Mouse (Mus musculus) heart, postnatal 0 days (tissue): ENCODE data around the gene Abhd14b. TPM values are rescaled to one million over a fixed set of nuclear protein-coding genes. Genes with fewer than 3 reads are reported as not detected.

Experiments used
- ATAC-seq: fragments of 200-750 bp; cut with Nextera tagmentation; 2 replicates; pipeline ENCODE4 v1.8.0; 2017; ENCODE audit warnings: low read depth, moderate number of reproducible peaks, moderate library complexity; ENCODE audit not compliant: insufficient read depth
- DNase-seq: peaks from one replicate; pipeline ENCODE4 v3.0.0-alpha.2; 2016; ENCODE audit warnings: low spot score
- H3K27ac ChIP-seq: fragments of 300-500 bp; sonication (generic); 2 replicates; pipeline ENCODE4 v1.5.1; 2014; ENCODE audit warnings: low read depth, mild to moderate bottlenecking
- H3K27me3 ChIP-seq: fragments of 300-500 bp; sonication (generic); 2 replicates; pipeline ENCODE4 v1.6.1; 2014; ENCODE audit warnings: low read length, mixed read lengths; ENCODE audit not compliant: control insufficient read depth, insufficient read depth
- H3K36me3 ChIP-seq: fragments of 300-500 bp; sonication (generic); replicated peaks from 2 replicates; pipeline ENCODE4 v1.6.1; 2014; ENCODE audit warnings: low read length, mixed read lengths; ENCODE audit not compliant: control insufficient read depth, insufficient read depth
- H3K4me1 ChIP-seq: fragments of 300-500 bp; sonication (generic); 2 replicates; pipeline ENCODE4 v1.6.1; 2014; ENCODE audit warnings: antibody characterized with exemption; ENCODE audit not compliant: control insufficient read depth, insufficient read depth
- H3K4me2 ChIP-seq: fragments of 300-500 bp; sonication (generic); 2 replicates; pipeline ENCODE4 v1.6.1; 2014; ENCODE audit warnings: low read depth, mild to moderate bottlenecking, low read length, moderate library complexity
- H3K4me3 ChIP-seq: fragments of 300-500 bp; sonication (generic); 2 replicates; pipeline ENCODE4 v1.5.1; 2014; ENCODE audit warnings: low read depth, low read length
- H3K9ac ChIP-seq: fragments of 300-500 bp; sonication (generic); replicated peaks from 2 replicates; pipeline ENCODE4 v1.6.1; 2014; ENCODE audit warnings: low read depth, low read length, mixed read lengths
- H3K9me3 ChIP-seq: fragments of 300-500 bp; sonication (generic); replicated peaks from 2 replicates; pipeline ENCODE4 v1.6.1; 2016; ENCODE audit warnings: low read length; ENCODE audit not compliant: control insufficient read depth
- CTCF ChIP-seq: IDR thresholded peaks from 2 replicates; pipeline ENCODE4 v1.5.1; 2016; ENCODE audit warnings: antibody characterized with exemption, control low read depth, low read depth
- EP300 ChIP-seq: IDR thresholded peaks from 2 replicates; pipeline ENCODE4 v1.6.1; 2016; ENCODE audit warnings: antibody characterized with exemption, low read depth
- whole genome bisulfite sequencing: fragments of 180-500 bp; shearing (Covaris S2); extraction: QIAGEN DNeasy Blood & Tissue Kit; methylation state at CpG from one replicate; pipeline ENCODE4 v1.1.7; 2014; 5-methylcytosine and 5-hydroxymethylcytosine counted together
- polyA plus RNA-seq: library from polyadenylated mRNA; unstranded; fragments of >200 nt; fragmentation: Nextera tagmentation; extraction: Ambion mirVana; gene quantifications from 2 replicates; pipeline ENCODE4 v1.2.1, GENCODE M21; 2015
- total RNA-seq: library from RNA; depleted of rRNA; stranded (reverse); fragments of >200 nt; gene quantifications from 2 replicates; pipeline ENCODE4 v1.2.3, GENCODE M21; 2014; ENCODE audit warnings: low replicate concordance

Gene Abhd14b
- total and polyA plus RNA-seq, 2 experiments from 2014 or later = 5.3 to 46.8 TPM

DNA sequence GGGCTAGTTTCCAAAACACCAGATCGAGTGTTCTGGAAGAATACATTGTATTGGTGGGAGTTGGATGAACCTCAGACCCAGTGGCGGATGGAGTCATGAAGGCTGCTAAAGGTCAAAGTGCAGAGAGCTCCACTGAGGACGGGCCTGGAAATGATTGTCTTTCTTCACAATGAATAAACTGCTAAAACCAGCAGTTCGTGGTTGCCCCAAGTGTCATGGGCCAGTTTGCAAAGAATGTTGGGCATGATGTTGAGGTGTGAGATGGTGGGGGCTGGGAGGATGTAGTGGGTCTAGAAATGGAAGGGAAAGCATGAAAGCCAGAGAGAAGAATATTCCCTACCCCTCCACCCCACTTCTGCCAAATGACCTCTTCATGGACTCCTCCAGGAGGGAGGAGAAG is 2.4 kb upstream of the Abhd14b start:
- H3K9ac ChIP-seq = no peak overlapping the region
- no peak overlapping the region for H3K4me3 ChIP-seq
- 0 out of 2 replicates have a peak, but pooled peaks cover 3% of the 10 kb centered on the region for H3K36me3 ChIP-seq
- H3K27me3 ChIP-seq = no peaks in the 10 kb centered on the region
- ATAC-seq (no peak), DNase-seq (no peak)
- H3K9me3 ChIP-seq = no peaks in the 10 kb centered on the region
- no peak overlapping the region for H3K4me2 ChIP-seq
- WGBS = 72% methylated on average over 4 of the region's 4 CpGs
- no peak for TF ChIP-seq CTCF
- no peak for TF ChIP-seq EP300
- H3K27ac ChIP-seq = no peak overlapping the region
- H3K4me1 ChIP-seq = peaks cover 13% of the 10 kb centered on the region

DNA sequence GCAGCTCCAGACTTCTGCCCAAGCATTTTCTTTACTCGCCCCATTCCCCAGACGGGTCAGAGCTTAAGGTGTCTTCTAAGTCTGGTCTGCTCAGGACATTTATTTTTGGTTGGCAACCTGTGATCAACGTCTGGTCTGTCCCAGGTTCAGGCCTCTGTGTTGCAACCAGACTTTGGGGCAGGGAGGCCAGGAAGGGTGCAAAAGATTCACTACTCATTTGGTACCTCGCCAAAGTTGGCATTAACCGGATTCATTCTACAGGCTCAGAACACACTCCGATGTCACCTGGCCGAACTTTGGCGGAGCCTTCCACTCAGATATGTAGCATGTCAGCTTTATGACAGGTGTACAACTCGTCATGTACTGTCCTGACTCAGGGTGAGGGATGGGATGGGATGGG is 692 bp downstream of the Abhd14b start:
- no peaks in the 10 kb centered on the region for H3K27me3 ChIP-seq
- peaks cover 31% of the 10 kb centered on the region for H3K4me1 ChIP-seq
- H3K4me3 ChIP-seq = peak overlapping the region; percentile 60
- no peak for DNase-seq
- H3K9me3 ChIP-seq = no peaks in the 10 kb centered on the region
- H3K4me2 ChIP-seq = peak overlapping the region; percentile 92
- TF ChIP-seq EP300 = no peak
- no peaks in the 10 kb centered on the region for H3K36me3 ChIP-seq
- peak overlapping the region; percentile 84 for H3K27ac ChIP-seq
- peak overlapping the region; percentile 61; the same call in 1 of the 2 replicates for H3K9ac ChIP-seq
- WGBS = 31% methylated on average over 9 of the region's 9 CpGs
- no peak for ATAC-seq

DNA sequence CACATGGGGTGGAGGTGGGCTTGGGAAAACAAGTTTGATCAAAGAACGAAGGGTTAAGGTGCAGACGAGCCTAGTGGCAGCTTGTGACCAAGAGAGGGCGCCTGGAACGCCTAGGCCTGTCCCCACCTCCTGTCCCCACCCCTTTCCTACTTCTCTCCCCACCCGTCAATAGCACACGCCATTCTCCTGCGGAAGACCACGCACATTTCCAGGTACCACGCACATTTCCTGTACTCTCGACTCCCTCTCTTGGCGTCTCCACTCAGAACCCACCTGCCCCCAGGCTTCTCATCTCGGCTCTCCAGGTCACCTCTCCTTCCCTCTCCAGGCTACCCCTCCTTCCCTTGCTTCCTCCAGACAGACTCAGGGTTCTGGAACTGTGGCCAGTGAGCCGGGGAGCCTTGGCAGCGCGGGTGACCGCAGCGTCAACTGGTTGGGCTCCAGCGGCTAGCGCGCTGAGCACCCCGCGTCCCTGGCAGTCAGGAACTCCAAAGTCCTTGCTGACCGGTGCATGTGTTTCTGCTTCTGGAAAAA is 1.3 kb downstream of the Abhd14b start:
- no peaks in the 10 kb centered on the region for H3K27me3 ChIP-seq
- peak overlapping the region; percentile 84 for H3K27ac ChIP-seq
- no peaks in the 10 kb centered on the region for H3K9me3 ChIP-seq
- peak overlapping the region; percentile 92 for H3K4me2 ChIP-seq
- H3K36me3 ChIP-seq = no peaks in the 10 kb centered on the region
- peak overlapping the region; percentile 60 for H3K4me3 ChIP-seq
- H3K9ac ChIP-seq = peak overlapping the region; percentile 61
- WGBS = under 1% methylated on average over 23 of the region's 23 CpGs
- H3K4me1 ChIP-seq = peaks cover 35% of the 10 kb centered on the region
- ATAC-seq (peak; percentile 62), DNase-seq (peak; percentile 94)
- TF ChIP-seq EP300 = no peak
- TF ChIP-seq CTCF = peak; percentile 53

DNA sequence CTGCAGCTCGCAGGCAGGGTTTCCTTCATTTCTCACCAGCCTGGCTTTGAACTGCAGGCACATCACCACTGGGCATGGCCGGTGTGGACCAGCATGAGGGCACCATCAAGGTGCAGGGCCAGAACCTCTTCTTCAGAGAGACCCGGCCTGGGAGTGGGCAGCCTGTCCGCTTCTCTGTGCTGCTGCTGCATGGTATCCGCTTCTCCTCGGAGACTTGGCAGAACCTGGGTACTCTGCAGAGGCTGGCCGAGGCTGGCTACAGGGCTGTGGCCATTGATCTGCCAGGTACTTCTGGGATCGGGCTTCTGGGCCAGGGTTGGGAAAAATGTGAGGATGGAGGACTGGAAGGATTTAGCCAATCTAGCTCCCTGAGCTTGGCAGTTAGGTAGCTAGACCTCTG is 2.7 kb downstream of the Abhd14b start:
- Histone ChIP-seq H3K27me3 (no peaks in the 10 kb centered on the region), H3K9ac (no peak overlapping the region), H3K36me3 (no peaks in the 10 kb centered on the region), H3K9me3 (no peaks in the 10 kb centered on the region), H3K4me1 (peaks cover 45% of the 10 kb centered on the region), H3K4me2 (no peak overlapping the region), H3K27ac (no peak overlapping the region), H3K4me3 (no peak overlapping the region)
- DNase-seq (no peak), ATAC-seq (no peak)
- 93% methylated on average over 8 of the region's 8 CpGs for WGBS
- TF ChIP-seq CTCF (no peak), EP300 (no peak)

DNA sequence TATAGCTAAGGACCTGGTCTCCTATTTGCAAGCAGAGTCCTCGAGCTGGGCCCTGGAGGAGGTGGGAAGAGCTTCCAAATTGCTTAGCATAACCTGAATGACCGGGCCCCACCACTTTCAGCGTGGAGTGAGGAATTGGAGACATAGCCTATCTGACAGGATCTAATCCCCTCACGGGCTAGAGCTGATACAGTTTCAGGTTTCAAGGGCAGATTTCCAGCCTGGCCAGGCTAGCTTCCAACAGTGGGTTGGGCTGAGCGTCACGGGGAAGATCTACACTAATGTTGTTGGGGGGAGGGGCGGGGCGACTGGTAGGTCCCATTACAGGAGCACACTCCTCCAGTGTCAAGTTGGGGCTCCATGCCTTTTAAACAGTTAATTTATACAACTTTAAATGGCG is 3.4 kb downstream of the Abhd14b start:
- ATAC-seq = no peak
- H3K9ac ChIP-seq = no peak overlapping the region
- no peaks in the 10 kb centered on the region for H3K36me3 ChIP-seq
- 17% methylated on average over 9 of the region's 9 CpGs for WGBS
- no peaks in the 10 kb centered on the region for H3K9me3 ChIP-seq
- no peak overlapping the region for H3K27ac ChIP-seq
- no peak for TF ChIP-seq CTCF
- no peak for TF ChIP-seq EP300
- H3K4me2 ChIP-seq = 0 out of 2 replicates have a peak overlapping the region, but pooled peaks have one; percentile 19
- DNase-seq = no peak
- H3K4me3 ChIP-seq = no peak overlapping the region
- no peaks in the 10 kb centered on the region for H3K27me3 ChIP-seq
- H3K4me1 ChIP-seq = peaks cover 52% of the 10 kb centered on the region

DNA sequence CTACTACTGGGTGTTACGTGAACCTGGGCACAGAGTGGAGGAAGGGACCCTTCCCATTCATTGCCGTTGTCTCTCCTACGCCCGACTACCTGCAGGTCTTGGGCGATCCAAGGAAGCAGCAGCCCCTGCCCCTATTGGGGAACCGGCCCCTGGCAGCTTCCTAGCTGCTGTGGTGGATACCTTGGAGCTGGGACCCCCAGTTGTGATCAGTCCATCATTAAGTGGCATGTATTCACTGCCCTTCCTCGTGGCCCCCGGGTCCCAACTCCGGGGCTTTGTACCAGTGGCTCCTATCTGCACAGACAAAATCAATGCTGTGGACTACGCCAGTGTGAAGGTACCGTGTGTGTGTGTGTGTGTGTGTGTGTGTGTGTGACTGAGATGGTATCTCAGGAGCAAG is 4.0 kb downstream of the Abhd14b start:
- WGBS = 75% methylated on average over 11 of the region's 11 CpGs
- Histone ChIP-seq H3K4me2 (no peak overlapping the region), H3K36me3 (no peaks in the 10 kb centered on the region), H3K9ac (no peak overlapping the region), H3K27ac (no peak overlapping the region), H3K4me3 (no peak overlapping the region), H3K27me3 (no peaks in the 10 kb centered on the region), H3K4me1 (peaks cover 58% of the 10 kb centered on the region), H3K9me3 (no peaks in the 10 kb centered on the region)
- TF ChIP-seq CTCF = no peak
- no peak for TF ChIP-seq EP300
- no peak for ATAC-seq
- DNase-seq = no peak
